Mouse (Mus musculus) midbrain, embryonic 14.5 days (tissue): ENCODE measurements around the gene Ifitm6. TPM values are rescaled to one million over a fixed set of nuclear protein-coding genes. Genes with fewer than 3 reads are reported as not detected.
A peak's percentile ranks its signal among the peaks of the same experiment; 100 is the strongest.

Experiments used
- ATAC-seq: fragments of 200-750 bp; cut with Nextera tagmentation; 2 replicates; pipeline ENCODE4 v1.8.0; 2017; ENCODE audit warnings: moderate number of reproducible peaks, moderate library complexity; ENCODE audit not compliant: low FRiP score, low TSS enrichment
- DNase-seq: peaks from one replicate; pipeline ENCODE4 v3.0.0-alpha.2; 2015
- H3K27ac ChIP-seq: fragments of 300-500 bp; sonication (generic); replicated peaks from 2 replicates; pipeline ENCODE4 v1.5.1; 2014; ENCODE audit warnings: mild to moderate bottlenecking, low read depth, low read length, moderate library complexity
- H3K27me3 ChIP-seq: fragments of 300-500 bp; sonication (generic); 2 replicates; pipeline ENCODE4 v1.6.1; 2014; ENCODE audit warnings: low read length, control low read depth, mixed read lengths; ENCODE audit not compliant: control insufficient read depth, insufficient read depth
- H3K36me3 ChIP-seq: fragments of 300-500 bp; sonication (generic); 2 replicates; pipeline ENCODE4 v1.6.1; 2014; ENCODE audit warnings: low read length, control low read depth; ENCODE audit not compliant: control insufficient read depth, insufficient read depth
- H3K4me1 ChIP-seq: fragments of 300-500 bp; sonication (generic); 2 replicates; pipeline ENCODE4 v1.6.1; 2014; ENCODE audit warnings: mild to moderate bottlenecking, antibody characterized with exemption, low read length, control low read depth; ENCODE audit not compliant: control insufficient read depth, insufficient read depth
- H3K4me2 ChIP-seq: fragments of 300-500 bp; sonication (generic); 2 replicates; pipeline ENCODE4 v1.6.1; 2014; ENCODE audit warnings: mild to moderate bottlenecking, low read length, moderate library complexity
- H3K4me3 ChIP-seq: fragments of 300-500 bp; sonication (generic); replicated peaks from 2 replicates; pipeline ENCODE4 v1.5.1; 2014; ENCODE audit warnings: low read depth, low read length
- H3K9ac ChIP-seq: fragments of 300-500 bp; sonication (generic); replicated peaks from 2 replicates; pipeline ENCODE4 v1.6.1; 2014; ENCODE audit warnings: mild to moderate bottlenecking, low read length, moderate library complexity
- H3K9me3 ChIP-seq: fragments of 300-500 bp; sonication (generic); 2 replicates; pipeline ENCODE4 v1.6.1; 2016; ENCODE audit warnings: low read length, control low read depth, mixed read lengths; ENCODE audit not compliant: control insufficient read depth
- WGBS: fragments of 180-500 bp; shearing (Covaris S2); extraction: QIAGEN DNeasy Blood & Tissue Kit; methylation state at CpG from one replicate; pipeline ENCODE4 v1.1.7; 2014; 5-methylcytosine and 5-hydroxymethylcytosine counted together
- polyA plus RNA-seq: library from polyadenylated mRNA; unstranded; fragments of >200 nt; fragmentation: Nextera tagmentation; extraction: Ambion mirVana; gene quantifications from 2 replicates; pipeline ENCODE4 v1.2.1, GENCODE M21; 2014

Ifitm6 gene
- polyA plus RNA-seq, 1 experiment from 2014 or later = 0.34 TPM

DNA sequence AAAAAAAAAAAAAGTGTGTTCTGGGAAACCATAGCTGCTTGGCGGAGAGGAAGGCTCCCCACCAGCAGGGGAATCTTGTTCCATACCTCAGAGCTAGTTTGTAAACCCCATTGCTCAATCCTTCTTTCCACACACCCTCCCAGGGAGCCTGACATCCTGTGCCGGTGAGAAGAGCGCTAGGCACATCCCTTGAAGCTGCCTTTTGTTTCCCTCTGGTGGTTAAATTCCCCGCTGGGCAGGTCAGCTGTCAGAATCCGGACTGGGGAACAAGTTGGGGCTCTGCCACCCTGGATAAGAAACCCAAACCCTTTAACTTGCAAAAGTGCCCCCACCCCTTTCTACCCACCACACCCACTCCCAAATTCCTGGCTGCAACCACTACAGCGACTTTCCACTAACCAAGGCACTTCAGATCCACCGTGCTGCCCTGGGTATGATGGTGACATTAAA lies 9.4 kb downstream of the Ifitm6 start:
- H3K4me1 ChIP-seq = 0 out of 2 replicates have a peak, but pooled peaks cover 7% of the 10 kb centered on the region
- no peak overlapping the region for H3K9ac ChIP-seq
- H3K27ac ChIP-seq = no peak overlapping the region
- no peaks in the 10 kb centered on the region for H3K36me3 ChIP-seq
- peak; percentile 4 for DNase-seq
- no peaks in the 10 kb centered on the region for H3K9me3 ChIP-seq
- no peak overlapping the region for H3K4me2 ChIP-seq
- no peaks in the 10 kb centered on the region for H3K27me3 ChIP-seq
- H3K4me3 ChIP-seq = no peak overlapping the region
- no peak for ATAC-seq
- WGBS = 8% methylated on average over 7 of the region's 7 CpGs

DNA sequence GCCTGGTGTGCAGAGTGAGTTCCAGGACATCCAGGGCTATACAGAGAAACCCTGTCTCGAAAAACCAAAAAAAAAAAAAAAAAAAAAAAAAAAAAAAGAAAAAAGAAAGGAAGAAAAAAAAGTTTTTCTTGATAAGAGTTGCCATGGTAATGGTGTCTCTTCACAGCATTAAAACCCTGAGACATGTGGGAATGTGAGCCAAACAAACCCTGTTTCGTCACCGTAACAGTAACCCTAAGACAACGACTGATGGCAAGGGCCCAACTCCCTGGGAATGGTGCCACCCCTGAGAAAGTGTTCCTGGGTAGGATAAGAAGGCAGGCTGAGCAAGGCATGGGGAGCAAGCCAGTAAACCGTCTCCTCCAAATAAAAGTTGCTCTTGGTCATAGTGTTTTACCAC lies 10.8 kb downstream of the Ifitm6 start:
- Histone ChIP-seq H3K27ac (no peak overlapping the region), H3K4me2 (no peak overlapping the region), H3K36me3 (no peaks in the 10 kb centered on the region), H3K27me3 (no peaks in the 10 kb centered on the region), H3K4me1 (0 out of 2 replicates have a peak, but pooled peaks cover 7% of the 10 kb centered on the region), H3K9ac (no peak overlapping the region), H3K9me3 (no peaks in the 10 kb centered on the region), H3K4me3 (no peak overlapping the region)
- DNase-seq = peak; percentile 6
- ATAC-seq = no peak
- WGBS = 77% methylated on average over 5 of the region's 5 CpGs

DNA sequence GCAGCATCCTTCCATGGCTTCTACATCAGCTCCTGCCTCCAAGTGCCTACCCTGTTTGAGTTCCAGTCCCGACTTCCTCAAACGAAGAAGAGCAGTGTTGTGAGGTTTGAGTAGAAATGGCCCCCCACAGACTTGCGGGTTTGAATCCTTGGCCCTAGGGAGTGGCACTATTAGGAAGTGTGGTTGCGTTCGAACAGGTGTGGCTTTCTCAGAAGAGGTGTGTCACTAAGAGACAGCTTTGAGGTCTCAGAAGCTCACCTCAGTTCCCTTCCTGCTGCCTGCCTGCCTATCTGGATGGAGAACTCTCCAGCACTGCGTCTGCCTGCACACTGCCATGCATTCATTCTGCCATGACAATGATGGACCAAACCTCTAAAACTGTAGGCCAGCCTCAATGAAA lies 11.3 kb downstream of the Ifitm6 start:
- no peak for ATAC-seq
- no peaks in the 10 kb centered on the region for H3K36me3 ChIP-seq
- no peak overlapping the region for H3K27ac ChIP-seq
- H3K4me2 ChIP-seq = no peak overlapping the region
- 0 out of 2 replicates have a peak, but pooled peaks cover 7% of the 10 kb centered on the region for H3K4me1 ChIP-seq
- DNase-seq = no peak
- H3K4me3 ChIP-seq = no peak overlapping the region
- WGBS = 94% methylated on average over 6 of the region's 6 CpGs
- H3K27me3 ChIP-seq = no peaks in the 10 kb centered on the region
- H3K9ac ChIP-seq = no peak overlapping the region
- no peaks in the 10 kb centered on the region for H3K9me3 ChIP-seq

DNA sequence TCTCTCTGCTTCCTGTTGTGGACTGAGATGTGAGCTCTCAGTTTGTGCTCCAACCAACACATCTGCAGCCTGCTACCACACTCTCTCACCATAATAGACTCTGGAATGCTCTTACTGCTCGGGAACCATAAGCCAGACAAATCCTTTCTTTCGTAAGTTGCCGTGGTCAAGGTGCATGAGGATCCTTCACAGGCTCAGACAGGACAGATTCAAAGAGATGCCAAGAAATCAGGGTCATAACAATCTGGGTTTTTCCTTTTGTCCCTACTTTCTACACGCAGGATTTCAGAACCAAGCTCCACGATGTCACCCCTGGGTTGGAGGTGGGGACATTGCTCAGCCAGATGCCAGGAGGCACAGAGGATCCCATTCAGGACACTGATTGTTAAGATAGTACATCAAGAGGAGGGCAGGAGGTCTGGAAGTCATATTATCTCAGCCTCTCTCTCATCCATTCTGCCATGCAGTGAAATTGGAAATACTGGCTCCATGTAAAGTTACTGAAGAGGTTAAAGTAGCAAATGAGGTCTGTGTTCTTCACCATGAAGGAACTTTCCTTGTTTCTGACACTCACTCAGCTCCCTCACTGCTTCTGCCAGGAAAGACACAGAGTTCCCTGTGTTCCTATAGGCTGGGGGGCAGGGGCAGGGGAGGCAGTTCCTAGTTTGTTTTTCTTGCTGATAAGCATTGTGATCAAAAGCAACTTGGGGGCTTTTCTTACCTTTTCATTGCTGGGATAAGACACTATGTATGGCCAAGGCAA lies 14.3 kb downstream of the Ifitm6 start:
- Histone ChIP-seq H3K9me3 (no peaks in the 10 kb centered on the region), H3K27me3 (no peaks in the 10 kb centered on the region), H3K36me3 (no peaks in the 10 kb centered on the region), H3K4me2 (no peak overlapping the region), H3K4me1 (0 out of 2 replicates have a peak, but pooled peaks cover 2% of the 10 kb centered on the region), H3K27ac (no peak overlapping the region), H3K9ac (no peak overlapping the region), H3K4me3 (no peak overlapping the region)
- ATAC-seq (no peak), DNase-seq (no peak)
- WGBS = 87% methylated on average over 5 of the region's 5 CpGs

DNA sequence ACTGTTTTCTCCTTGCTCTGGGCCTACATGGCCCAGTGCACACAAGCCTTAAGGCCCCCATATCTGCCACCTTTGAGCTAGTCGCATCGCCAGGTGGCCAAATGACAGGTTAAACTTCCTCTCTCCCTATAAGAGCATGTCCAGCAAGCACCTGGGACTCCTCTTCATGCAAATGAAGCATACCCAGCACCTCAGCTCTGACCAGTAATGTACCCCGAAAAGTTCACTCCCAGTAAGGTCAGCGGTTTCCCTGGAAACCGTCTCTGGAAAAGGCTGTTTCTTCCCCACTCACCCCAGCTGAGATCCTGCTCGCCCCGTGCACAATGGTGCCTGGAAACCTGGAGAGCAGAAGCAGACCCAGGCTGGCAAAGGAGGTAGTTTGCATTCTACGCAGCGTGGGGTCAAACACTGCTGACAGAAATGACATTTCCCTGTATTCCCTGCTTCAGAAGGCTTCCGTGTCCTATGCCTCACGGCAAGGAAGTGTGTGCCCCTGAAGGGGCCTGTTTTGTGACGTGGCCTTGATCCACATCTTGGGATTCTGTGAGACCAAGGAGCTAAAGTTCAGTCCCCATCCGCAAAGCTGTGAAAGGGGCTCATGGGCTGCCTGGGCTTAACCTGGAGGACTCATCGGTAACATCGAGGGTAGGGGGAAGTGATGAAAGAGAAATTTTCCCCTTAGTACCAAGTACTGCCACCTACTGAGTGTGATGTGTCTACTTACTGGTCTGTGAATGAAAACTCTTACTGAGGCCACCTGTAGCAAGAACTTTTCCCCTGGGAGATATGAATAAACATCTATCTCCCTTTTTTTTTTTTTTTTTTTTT lies 16.6 kb downstream of the Ifitm6 start:
- H3K36me3 ChIP-seq = no peaks in the 10 kb centered on the region
- 69% methylated on average over 15 of the region's 15 CpGs for WGBS
- ATAC-seq (no peak), DNase-seq (no peak)
- H3K4me2 ChIP-seq = no peak overlapping the region
- no peak overlapping the region for H3K27ac ChIP-seq
- no peak overlapping the region for H3K9ac ChIP-seq
- no peak overlapping the region for H3K4me3 ChIP-seq
- no peaks in the 10 kb centered on the region for H3K27me3 ChIP-seq
- H3K9me3 ChIP-seq = no peaks in the 10 kb centered on the region
- no peaks in the 10 kb centered on the region for H3K4me1 ChIP-seq

DNA sequence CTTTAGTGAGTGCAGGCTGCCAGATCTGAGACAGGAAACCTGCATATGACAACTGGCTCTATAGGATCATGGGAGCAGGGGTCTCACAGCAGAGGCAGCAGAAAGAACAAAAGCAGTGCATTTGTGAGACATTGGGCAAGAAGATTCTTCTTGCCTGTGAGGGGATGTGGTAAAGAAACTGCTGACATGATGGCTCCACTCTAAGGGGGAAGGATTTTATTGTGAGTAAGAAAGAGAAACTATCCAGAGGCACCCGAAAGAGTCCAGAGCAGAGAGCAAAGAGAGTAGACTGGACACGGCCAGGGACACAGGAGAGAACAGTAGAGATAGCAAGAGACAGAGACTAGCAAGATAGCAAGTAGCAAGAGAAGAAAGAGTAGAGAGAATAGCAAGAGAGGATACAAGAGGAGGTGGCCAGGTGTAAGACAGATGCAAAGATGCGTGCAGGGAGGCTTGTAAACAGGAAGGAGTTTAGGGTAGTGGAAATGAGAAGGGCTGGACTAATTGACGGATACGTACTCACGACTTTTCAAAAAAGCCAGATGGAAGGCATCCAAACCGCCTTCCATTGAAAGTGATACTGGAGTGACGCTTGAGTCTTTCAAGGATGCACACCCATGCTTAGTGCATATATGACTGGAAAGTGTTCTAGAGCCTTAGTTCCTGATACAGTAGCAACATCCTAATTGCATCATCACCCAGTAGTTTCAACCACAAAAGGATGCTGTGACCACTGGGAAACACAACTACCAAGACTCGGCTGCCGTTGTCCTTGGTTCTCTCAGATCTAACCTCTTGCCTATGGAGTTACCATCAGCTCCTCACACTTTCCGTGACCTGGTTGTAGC lies 18.6 kb downstream of the Ifitm6 start:
- WGBS = 91% methylated on average over 11 of the region's 11 CpGs
- no peak for ATAC-seq

DNA sequence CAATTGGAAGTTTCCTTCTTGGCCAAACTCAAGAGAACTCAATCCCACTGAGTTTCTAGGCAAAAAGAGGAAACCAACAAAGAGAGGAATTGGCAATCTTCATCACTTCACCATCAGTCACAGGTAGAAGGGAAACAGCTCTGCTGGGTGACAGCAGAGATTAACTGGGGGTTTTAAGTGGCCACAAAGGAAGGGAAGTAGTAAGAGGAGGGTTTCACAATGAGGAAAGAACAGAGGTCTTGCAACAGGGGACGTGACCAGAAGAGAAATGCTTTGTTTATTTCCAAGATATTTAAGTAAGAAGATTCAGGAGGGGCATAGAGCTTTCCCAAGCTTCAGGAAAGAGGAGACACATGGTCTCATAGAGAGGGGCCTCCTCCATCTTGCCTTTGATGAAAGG lies 19.9 kb downstream of the Ifitm6 start:
- Histone ChIP-seq H3K4me3 (no peak overlapping the region), H3K27me3 (no peaks in the 10 kb centered on the region), H3K9me3 (no peaks in the 10 kb centered on the region), H3K27ac (no peak overlapping the region), H3K4me2 (no peak overlapping the region), H3K36me3 (no peaks in the 10 kb centered on the region), H3K9ac (no peak overlapping the region), H3K4me1 (no peaks in the 10 kb centered on the region)
- 61% methylated on average over 1 of the region's 1 CpGs for WGBS
- ATAC-seq (no peak), DNase-seq (no peak)

More for the DNA sequence above, 18.6 kb downstream of the Ifitm6 start:
- Histone ChIP-seq H3K4me2 (no peak overlapping the region), H3K4me3 (no peak overlapping the region), H3K36me3 (no peaks in the 10 kb centered on the region), H3K27me3 (no peaks in the 10 kb centered on the region), H3K9me3 (no peaks in the 10 kb centered on the region), H3K4me1 (no peaks in the 10 kb centered on the region), H3K27ac (no peak overlapping the region), H3K9ac (no peak overlapping the region)
- no peak for DNase-seq

DNA sequence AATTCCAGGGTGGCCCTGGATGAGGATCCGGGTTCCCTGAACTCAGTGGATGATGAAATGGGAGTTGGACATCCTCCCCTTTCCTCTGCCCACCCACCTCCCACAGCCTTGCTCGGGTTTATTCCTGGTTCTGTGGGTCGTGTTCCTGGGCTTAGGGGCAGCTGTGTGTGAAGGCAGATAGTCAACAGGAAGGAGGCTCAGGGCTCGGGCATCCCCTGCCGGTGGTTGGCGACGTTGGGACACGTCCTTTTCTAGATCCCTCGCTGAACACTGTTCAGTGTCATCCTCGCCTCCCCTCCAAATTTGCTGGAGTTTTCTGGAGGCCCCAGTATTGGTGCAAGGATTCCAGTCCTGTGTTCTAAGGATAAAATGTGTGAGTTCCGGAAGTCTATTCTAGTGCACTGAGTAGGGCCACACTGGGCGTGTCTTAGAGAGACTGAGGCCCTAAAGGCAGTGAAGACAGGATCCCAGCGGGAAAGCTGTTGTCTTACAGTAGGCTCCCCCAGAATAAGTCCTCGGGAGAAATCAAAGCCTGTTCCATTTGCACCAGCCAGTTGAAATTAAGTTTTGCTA lies 26.5 kb downstream of the Ifitm6 start:
- Histone ChIP-seq H3K9ac (no peak overlapping the region), H3K9me3 (no peaks in the 10 kb centered on the region), H3K27me3 (no peaks in the 10 kb centered on the region), H3K27ac (no peak overlapping the region), H3K36me3 (no peaks in the 10 kb centered on the region), H3K4me3 (no peak overlapping the region), H3K4me1 (no peaks in the 10 kb centered on the region), H3K4me2 (no peak overlapping the region)
- no peak for ATAC-seq
- WGBS = 89% methylated on average over 14 of the region's 14 CpGs
- DNase-seq = no peak
